Mouse (Mus musculus) urinary bladder, adult 18-20 months (tissue): ENCODE data around the gene Trpt1.

Experiments
- DNase-seq, 2 experiments: peaks; one replicate each; pipeline ENCODE4 v3.0.0; 2022; ENCODE audit warnings: low spot score in 2 of 2, mixed read lengths in 2 of 2

The Trpt1 gene

GRCm38 (mm10) chr19:7039841-7040636 is 44.1 kb downstream of the Trpt1 start, which contains the start of gene Stip1:
Gene Stip1, minus strand, starts transcription at chr19:7039967.
- peak; percentile 91 to 99 for DNase-seq

GRCm38 (mm10) chr19:7040637-7041130 is 44.8 kb downstream of the Trpt1 start:
- no peak for DNase-seq

GRCm38 (mm10) chr19:7041171-7041570 is 45.2 kb downstream of the Trpt1 start:
- no peak for DNase-seq

- DNase-seq: no peak
Observed at GRCm38 (mm10) chr19:7044279-7044678, 48.3 kb downstream of the Trpt1 start.

- DNase-seq: no peak
Observed at GRCm38 (mm10) chr19:7044706-7045105, 48.8 kb downstream of the Trpt1 start.
